Mouse (Mus musculus) retina, postnatal 1 day (tissue): Measurements from ENCODE around the gene Rbm20.

Experiments used
- DNase-seq: peaks from one replicate; pipeline ENCODE4 v3.0.0-alpha.2; 2012

Rbm20 gene

DNA sequence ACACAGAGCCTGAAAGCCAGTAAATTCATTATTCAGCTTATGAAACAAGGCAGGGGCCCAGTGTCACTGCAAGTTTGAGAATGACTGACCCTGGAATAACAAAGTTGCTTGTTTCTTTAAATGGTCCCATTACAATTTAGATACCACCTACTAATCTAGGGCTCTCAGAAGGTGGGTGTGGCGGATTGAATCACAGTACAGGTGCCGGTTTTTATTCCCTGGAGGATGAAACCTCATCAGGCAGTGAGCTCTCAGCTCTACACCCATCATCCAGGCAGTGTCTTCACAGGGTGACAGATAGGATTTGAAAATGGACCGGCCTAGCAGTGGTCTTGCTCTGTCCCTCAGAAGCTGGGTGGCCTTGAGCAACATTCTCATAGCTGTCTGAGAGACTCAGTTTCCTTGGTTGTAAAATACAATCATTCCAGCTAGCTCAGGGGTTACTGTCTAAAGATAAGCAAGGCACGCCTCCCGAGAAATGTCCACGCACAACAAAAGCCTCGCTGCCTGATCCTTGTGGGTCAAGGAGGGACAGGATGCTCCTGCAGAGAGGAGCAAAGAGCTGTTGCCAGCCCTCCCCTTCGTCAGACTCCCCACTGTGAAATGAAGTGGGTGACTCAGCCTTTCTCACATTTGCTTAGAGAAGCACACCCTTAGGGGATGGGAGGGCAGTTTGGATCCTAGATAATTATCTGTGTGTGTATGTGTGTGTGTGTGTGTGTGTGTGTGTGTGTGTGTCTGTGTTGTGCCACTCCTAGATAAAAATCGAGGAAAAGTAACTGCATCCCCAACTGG, 2.8 kb upstream of the Rbm20 start:
- DNase-seq = peak; percentile 46

DNA sequence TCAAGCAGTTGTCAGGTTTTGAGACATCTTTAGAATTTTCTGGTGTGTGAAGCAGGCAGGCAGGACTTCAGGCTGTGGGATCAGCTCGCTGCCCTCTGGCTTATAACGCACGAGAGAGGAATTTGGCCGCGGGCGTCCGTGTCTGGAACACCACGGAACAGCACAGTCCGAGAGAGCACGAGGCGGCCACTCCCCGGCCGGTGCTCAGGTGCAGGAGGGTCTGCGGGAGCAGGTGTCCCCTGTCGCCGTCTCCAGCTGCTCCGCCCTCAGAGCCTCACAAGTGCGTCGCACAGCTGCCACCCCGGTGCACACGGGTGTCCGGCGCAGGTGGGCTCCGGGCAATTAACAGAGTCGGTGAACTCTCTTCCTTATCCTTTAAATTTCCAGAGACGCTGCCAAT, 878 bp upstream of the Rbm20 start:
- DNase-seq = peak; percentile 40

DNA sequence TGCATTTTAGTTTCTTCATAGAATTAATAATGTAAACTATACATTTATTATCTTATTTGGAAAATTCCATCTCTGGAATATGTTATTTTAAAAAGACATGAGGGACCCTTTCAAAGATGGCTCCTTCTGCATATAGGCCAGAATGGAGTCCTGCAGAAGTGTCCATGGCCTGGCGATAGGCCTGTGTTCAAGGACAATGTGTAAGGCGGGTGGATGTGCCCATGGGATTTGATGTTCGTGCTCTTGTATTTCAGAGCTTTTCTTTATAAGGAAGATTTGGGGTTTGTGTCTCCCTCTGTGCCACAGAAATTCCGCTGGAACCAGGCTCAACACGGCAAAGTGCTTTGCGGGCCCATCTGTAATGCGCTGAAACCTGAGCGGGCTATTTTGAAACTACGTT, 2.1 kb downstream of the Rbm20 start:
- no peak for DNase-seq

DNA sequence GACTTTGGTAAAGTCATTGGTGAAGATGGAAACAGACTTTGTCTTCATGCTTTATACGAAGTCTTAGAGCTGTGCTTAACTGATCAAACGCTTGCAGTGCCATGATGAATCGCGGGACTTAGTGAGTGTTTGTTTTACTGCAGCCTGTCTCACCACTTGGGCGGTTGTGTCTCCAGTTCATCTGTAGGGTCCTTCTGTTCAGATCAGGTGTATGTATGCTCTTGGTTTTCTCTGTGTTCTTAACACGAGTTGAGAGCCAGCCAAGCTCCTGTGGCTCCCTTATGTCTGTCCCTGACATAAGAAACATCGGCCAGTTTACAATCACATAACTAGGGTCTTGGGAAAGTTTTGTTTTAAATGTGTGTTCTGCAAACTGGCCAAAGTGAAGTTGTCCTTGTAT, 2.9 kb downstream of the Rbm20 start:
- DNase-seq = no peak

DNA sequence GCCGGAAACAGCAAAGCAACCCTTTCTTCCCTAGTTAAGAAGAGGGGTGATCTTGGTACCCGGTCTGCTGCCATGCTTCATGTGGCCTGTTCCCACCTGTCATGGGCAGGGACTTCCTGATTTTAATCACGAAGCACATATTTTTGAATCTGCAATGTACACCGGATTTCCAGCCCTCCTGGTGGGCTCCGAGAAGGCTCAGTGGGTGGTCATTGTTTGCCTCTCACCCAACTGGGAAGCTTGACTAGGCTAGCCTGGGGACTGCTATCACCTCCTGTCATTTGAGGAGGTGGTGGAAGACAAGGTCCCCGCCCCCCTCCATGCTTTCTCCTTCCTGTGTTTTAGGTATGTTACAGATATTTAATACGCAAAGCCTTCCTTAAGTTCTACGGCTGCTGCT, 5.3 kb downstream of the Rbm20 start:
- DNase-seq = no peak

DNA sequence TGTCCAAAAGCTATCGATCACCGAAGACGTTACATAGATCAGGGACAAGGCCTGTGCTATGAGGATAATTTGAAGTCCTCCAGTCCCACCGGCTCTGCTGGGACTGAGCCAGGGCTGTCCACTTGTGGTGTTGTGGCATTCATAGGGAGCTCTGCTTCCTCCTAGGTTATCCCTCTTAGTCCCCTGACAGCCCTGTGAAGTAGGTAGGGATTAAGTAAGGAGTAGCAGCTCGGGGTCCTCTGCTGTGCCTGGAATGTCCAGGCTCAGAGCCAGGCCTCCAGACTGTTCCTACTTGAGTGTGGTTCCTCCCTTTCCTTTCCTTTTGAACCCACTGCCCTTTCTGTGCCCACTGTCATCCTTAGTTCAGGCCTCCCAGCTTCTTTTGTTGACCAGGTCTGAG, 10.5 kb downstream of the Rbm20 start:
- no peak for DNase-seq

DNA sequence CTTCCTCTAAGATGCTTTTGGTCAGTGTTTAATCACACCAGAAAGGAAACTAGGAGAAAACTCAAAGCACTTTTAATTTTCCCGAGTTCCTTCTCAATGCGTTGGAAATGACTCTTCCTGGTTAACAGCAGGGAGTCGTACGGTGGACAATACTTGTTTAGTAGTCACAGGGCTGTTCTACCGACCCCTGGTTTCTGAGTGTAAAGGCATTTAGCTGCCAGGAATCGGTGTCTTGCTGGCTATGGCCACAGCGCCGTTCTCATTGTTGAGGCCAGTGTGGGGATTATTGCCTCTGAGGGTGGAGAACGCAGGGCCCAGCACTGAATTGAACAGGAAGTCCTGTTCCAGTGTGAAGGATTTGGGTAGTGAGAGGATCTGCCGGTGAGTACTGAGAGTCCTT, 13.7 kb downstream of the Rbm20 start:
- no peak for DNase-seq

DNA sequence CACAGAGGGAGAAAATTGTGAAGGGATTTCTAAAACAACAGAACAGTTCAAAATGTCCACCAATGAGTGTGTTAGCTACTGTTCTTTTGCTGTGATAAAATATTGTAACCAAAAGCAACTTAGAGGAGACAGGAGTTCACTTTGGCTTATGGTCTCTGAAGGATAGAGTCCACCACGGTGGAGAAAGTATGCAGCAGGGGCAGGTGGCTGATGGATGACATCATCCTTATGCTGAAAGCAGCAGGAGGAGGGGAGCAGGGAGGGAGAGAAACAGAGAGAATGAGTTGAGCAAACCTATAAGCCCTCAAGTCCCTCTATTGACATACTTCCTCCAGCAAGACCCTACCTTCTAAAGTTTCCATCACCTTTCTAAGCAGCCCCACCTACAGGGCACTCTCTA, 16.9 kb downstream of the Rbm20 start:
- no peak for DNase-seq

DNA sequence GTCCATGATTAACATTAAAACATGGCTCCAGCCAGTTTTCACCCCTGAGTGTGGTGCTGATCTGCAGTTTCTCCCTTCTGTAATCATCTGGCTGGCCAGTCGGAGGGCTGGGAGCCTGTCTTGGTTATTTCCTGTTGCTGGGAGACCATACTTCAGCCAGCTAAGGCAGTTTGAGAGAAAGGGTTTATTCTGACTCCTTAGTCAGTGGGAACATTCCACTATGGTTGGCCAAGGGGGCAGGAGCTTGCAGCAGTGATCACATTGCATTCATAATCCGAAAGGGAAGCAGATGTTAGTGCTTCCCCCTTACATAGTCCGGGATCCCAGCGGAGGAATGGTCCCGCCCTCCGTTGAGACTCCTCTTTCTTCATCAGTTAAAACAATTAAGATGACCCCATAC, 19.0 kb downstream of the Rbm20 start:
- no peak for DNase-seq

DNA sequence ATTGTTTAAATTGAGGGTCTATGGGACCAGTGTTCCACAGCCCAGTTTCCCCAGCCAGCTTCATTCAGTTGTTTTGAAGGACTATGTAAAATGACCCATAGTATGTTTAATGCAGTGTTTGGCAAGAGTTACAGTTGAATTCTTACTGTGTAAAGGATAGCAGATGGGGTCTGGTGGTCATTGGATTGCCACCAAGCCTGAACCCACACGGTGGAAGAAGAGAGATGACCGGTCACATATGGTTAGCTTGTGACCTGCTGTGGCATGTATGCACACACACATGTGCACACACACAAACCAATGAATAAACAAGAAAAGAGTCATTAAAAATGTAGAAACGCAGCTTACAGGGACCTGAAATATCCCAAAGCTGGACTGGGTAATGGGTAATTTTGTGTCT, 19.5 kb downstream of the Rbm20 start:
- no peak for DNase-seq

DNA sequence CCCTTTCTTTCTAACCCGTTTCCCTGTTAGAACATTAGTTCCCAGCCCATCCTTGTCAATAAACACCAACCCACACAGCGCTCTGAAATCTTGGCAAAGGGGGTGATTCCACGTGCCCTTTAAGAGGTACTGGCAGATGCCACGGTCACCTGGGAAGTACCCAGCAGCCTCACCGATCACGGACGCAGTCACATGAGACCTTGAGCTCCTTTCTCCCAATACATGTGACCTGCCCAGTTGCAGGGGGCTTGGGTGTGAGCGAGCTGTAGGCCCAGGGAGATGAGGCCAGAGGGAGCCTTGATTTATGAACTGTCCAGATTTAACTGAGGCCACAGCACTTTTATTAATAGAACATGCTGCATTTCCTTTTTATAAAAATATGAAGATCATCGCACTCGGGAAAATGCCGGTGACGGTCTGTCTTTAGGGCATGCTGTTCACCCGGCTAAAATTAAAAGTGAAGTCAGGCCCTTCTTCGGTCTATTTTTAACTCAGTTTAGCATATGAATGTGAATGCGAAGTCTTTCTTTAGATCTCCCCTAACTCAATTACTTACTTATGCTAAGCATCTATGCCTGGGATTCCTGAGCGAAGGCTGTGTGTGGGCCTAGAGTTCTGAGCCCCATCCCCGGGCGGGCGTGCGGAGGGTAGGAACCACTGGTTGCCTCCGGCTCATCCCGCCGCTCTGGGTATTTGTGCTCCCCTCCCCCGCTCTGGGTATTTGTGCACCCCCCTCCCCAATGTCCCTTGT, 20.4 kb downstream of the Rbm20 start:
- DNase-seq = no peak

DNA sequence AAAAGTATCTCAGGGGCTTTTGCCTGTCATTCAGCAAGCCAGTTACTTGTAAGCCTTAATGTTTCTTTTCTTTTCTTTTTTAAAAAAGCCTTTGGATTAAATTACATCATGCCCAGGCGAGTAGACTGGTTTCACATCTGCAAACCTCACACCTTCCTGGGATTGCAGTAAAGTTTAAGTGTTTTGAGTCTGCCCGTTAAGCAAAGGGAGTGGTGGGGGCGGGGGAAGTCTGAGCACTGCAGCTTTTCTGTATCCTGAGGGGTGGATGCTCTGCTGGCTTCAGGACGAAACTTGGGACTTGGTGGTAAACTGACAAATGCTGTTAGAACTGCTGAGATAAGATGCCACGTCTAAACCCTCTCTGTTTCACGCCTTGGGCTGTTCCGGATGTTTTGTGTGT, 22.6 kb downstream of the Rbm20 start:
- no peak for DNase-seq

DNA sequence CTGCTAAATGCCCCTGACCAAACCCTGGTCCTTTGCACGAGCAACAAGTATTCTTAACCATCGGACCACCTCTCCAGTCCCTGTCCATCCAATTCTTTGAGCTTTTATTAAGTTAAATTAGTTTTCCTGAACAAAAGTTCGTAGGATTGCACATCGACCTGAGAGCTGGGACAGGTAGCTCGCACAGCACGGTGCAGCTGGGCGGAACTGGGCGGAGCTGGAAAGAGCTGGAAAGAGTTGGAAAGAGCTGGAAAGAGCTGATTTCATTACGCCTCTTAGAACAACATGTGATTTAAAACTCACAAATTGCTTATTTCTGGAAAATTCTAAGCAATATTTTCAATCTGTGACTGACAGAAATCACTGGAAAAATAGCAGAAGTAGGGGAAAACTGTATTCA, 24.3 kb downstream of the Rbm20 start:
- no peak for DNase-seq

DNA sequence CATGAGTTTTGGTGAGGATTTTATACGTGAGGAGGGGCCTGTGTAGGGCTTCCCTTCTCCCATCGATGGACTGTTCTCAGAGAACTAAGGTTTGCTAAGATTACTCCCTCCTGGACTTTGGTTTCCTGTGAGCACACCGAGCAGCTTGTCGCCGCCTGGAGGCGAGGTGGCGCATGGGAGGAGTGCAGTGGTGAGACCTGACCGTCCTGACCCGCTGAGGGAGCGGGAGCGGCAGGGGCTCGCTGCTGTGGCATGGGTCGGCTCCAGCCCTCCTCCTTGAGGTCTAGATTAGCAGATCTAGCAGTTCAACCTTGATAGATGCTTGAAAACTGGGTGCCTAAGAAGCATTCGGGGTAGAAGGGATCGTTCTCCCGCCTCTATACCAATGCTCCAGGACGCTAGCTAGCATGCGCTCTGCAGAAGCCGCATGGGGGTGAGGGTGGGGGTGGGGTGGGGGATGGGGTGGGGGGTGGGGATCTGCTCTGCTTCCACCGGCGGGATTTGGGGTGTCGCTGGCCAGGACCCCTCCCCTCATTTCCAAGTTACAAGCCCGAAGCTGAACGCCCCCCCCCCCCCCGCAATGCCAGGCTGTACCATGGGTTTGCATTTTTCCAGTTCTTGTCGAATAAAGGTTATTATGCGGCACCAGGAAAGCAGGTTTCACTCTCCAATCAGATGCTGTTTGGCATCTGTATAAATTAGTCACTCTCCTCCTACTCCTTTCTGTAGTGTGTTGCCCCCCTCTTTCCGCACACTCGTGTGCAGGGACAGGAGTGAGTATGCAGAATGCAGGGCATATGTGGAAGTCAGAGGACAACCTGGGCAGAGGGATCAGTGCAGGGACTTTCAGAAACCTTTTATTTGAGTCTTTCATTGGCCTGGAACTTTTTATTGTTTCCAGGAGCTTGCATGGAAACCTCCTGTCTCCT, 28.1 kb downstream of the Rbm20 start:
- DNase-seq = peak; percentile 81

DNA sequence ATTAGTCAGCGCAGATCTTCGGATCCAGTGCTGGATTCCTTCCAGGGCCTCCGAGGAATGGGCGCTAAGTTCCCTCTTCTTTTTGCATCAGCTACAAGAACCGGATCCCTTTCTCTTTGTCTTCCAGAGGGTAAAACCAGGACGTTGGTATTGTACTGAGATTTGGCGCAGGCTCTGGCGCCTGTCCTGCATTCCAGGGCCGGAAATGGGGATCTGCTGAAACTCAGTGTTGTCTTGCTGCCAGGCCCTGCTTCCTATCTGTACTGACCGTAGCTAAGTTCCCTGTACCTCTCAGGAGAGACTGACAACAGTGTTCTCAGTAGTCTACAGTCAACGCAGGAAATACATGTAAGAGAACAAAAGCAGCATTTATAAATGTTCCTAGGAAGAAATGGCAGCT, 31.3 kb downstream of the Rbm20 start:
- no peak for DNase-seq

DNA sequence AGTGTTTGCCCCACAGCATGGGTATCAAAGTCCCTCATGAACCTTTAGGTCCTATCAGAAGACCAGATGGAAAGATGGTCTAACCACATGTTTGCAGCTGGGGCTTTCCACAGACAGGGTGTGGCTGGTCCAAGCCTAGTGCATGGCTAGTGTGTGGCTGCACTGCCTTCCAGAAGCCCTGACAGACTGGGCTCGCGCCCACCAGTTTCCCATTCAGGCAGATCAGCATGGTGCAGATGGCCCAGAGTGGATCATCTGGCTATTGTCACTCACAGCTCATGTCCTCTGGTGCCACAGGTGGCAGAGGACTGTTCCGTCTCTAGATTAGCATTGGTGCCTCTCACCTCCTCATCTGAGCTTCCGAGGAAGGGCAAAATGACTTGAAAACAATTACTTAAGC, 33.8 kb downstream of the Rbm20 start:
- DNase-seq = no peak

DNA sequence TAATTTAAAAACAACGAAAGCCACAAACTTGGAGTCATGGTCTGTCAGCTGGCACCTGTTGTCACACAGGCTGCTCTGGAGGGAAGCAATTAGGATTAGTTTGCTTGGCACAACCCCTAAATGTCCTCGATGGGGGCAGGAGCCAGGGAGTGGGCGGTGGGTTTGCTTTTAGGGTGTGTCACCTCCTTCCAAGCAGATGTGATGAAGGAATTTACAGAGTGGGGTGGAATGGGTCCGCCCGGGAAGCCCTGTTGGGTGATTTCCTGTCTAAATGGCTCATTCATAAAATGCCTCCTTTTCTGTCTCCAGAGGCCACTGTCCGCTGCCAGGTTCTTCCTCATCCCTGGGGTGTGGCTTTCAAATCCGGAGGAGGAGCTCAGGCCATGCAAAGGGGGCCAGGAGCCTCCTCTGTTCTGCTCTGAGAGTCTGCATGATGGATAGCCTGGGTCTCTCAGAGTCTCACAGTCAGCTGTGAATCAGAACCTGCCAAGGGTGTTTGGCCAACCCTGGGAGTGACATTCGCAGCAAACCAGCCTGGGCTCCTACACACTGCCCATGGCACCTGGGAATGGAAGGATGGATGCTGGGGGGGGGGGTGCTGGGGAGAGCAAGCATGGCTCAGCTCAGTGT, 34.3 kb downstream of the Rbm20 start:
- DNase-seq = no peak

DNA sequence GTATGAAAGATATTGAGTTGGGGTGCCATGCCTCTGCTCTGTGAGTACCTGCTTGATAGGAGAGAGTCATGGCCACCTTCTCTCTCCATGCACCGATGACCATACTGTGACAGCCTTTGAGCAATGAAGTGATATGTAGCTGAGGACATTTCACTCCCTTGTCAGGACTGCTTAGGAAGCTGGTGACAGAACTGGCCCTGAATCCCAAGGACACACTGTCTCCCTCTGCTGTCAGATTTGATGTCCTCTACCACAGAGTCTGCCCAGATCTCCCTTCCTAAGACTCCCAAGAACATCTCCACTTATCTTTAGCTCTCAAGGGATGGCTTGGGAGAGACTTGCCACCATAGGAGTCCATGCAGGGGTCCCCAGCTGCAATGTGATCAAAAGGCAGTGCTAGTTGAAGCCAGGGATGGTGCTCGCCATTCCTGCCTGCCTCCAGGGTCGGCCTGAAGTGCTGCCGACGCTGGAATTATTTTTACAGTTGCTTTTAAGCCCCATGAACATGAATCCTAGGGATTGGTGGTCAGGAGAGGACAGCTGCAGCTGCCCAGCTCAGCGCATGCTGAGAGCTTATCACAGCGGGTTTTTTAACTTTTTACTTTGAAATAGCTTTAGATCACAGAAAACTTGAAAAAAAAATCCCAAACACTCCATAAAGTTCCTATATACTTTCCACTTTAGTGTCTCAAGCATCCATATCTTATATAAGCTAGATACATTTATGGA, 35.4 kb downstream of the Rbm20 start:
- no peak for DNase-seq

DNA sequence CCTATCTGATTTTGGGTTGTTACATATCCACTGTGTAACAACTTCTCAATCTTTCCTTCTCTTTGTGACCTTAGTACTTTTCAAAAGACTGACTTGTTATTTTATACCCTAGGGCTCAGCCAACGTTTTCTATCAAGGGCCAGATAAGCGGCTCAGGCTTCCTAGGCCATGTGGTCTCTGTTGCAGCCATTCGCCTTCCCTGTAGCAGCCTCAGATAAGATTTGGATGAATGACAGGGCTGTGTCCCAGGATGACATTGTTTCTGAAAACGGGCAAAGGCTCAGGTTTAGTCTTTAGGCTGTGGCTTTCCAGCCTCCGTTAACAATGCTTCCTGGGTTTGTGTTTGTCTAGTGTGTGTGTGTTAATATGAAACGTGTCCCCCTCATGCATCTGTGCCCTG, 36.3 kb downstream of the Rbm20 start:
- no peak for DNase-seq

DNA sequence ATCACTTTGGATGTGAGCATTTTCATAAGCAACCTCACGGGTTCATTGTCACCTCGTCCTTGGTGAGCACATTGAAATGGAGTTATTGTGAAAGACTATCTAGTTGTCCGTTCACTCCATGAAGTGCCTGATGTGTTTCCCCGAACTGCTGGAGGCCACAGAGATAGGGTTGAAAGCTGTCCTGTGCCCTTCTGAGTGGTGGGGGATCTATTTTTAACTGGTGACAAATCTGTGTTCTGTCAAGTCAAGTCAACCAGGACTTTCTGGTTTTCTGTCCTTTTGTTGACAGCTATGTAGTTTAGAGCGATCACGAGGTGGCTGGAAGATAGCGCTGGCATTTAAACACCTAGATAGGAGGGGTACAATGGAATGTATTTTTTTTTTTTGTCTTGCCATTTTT, 39.4 kb downstream of the Rbm20 start:
- no peak for DNase-seq

DNA sequence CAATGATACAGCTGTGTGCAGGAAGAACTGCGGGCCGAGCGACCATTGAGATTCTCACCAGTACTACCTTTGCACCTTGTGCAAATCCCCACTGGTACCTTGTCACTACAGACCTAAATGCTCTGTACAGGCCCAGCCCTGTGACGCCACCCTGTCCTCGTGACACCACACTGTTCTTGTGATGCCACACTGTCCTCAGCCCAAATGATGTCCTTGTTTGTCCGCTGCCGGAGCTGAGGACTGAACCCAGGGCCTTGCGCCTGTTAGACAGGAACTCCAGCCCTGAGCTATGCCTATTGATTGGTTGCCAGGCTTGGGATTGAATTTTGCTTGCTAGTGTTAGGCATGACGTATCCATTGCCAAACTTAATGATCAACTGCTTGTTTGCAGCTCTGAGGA, 40.3 kb downstream of the Rbm20 start:
- no peak for DNase-seq

DNA sequence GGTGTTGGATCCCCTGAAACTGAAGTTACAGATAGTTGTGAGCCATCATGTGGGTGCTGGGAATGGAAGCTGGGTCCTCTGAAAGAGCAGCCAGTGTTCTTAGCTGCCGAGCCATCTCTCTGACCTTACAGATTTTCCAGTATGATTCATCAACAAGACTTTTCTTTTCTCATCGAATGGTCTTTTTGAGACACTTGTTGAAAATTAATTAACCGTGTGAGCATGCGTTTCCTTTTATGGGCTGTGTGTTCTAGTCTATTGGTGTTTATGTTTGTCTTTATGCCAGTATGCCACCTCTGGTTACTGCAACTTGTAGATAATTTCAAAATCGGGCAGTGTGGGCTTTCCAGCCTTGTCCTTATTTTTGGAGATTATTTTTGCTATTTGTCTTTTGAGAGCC, 45.1 kb downstream of the Rbm20 start:
- no peak for DNase-seq
